Mouse (Mus musculus) monocyte, adult 5-6 weeks (primary cell): ENCODE data around the gene Sesn3. TPM values are rescaled to one million over a fixed set of nuclear protein-coding genes. Genes with fewer than 3 reads are reported as not detected.
"Not testable (repeated sequence)": the region's sequence is repeated elsewhere in the genome, so short reads cannot be mapped to it uniquely, and the experiment has no call there.

ENCODE experiments used
- ATAC-seq: fragments of 153-309, 156-312 bp; replicated peaks from 2 replicates; pipeline ENCODE4 v1.8.0; 2017; ENCODE audit warnings: mild to moderate bottlenecking; ENCODE audit not compliant: low TSS enrichment, insufficient number of reproducible peaks, severe bottlenecking, poor library complexity, low FRiP score
- total RNA-seq: library from RNA; stranded (forward); fragments of 200-1000, 200-491, 200-594 nt; gene quantifications from 3 replicates; pipeline ENCODE4 v1.2.3, GENCODE M21; 2017

Gene Sesn3
- total RNA-seq, 1 experiment from 2014 or later, result 24.4 TPM

DNA sequence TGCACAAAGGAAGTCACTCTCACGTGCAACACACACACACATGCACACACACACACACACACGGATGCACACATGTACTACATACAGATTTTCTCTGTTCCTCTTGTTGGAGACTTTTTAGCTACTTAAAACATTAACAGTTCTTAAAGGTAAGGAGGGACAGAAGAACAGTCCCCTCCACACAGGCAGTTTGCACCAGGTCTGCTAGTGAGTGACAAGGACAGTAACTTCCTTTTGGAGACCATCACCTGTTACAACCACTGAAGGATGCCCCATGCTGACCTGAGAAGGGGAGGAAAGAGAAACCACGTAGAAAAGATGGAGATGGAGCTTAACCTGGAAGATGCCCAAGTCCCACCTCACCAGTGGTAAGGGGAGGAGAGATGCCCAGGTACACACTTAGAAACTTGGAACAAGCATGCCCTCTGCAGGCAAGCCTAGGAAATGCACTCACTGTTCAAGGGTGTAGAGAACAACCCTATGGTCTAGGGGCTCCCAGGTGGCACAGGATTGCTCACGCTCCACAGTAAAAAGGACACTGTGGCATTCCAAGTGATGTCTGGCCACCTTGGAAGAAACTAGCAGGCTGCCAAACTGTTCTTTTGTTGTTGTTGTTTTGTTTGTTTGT lies 67.3 kb downstream of the Sesn3 start:
- ATAC-seq, result peak; percentile 57; the same call in 1 of the 2 replicates

DNA sequence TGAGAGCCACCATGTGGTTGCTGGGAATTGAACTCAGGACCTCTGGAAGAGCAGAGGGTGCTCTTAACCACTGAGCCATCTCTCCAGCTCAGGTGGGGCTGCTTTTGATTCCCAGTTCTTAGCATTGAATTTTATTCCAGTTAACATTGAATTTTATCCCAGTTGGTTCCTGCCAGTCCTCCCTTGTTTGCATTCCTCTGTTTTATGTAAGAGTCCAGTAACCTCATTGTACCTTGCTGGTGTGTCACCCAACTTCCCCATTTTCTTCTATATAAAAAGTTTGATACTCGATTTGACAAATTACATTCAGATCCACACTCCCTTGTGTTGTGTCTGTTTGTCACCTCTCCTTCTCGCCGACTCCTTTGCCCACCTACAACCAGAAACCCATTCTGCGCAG lies 71.0 kb downstream of the Sesn3 start:
- not testable (repeated sequence) for ATAC-seq

DNA sequence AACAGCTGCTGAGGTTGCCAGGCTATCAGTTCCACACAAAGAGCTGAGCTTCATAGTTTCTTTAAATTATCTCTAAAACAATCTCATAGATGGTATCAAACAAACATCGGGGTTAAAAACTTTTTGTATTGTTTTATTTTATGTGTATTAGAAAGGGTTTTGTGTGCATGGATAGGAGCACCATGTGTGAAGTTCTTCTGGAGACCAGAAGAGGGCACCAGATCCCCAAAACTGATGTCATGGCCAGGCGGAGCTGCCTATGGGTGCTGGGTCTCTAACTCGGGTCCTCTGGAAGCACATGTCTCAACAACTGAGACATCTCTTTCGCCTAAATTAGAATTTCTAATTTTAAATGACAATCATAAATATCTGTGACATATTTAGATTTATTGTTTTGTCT lies 73.5 kb downstream of the Sesn3 start:
- ATAC-seq, result no peak

DNA sequence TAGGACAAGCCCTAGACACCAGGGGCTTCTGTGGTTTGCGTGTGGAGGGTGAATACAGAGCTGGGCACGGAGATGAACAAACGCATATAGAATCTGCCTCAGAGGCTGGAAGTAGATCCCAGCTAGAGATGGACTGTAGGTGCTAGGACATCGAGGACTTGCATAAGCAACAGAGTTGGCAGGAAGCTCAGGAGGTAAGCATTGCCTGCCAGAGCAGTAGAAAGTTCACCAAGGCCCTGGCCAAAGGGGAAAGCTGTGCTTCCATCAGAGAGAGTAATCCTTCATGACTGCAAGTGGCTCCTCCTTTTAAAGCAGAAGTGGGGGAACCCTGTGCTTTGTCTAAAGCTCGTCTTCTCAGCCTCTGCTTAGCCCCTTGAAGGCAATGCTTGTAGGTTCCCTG lies 74.5 kb downstream of the Sesn3 start:
- no peak for ATAC-seq

DNA sequence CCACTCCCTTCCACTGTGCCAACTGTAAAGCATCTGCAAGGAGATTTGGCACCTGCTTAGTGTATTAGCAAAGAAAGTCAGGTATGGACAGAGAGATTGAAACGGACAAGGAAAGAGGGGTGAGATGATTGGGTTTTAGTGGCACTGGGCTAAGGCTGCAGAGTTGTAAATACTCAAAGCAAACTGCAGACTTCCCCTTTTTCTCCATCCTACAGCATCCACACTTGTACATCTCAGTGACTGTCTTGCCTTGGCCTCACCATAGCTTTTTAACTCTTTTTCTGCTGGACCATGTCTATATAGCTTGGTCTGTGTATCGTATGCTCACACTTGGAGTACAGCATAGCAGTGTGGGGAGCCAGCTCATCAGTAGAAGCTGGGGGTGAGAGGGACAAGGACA lies 75.9 kb downstream of the Sesn3 start:
- ATAC-seq, result no peak

DNA sequence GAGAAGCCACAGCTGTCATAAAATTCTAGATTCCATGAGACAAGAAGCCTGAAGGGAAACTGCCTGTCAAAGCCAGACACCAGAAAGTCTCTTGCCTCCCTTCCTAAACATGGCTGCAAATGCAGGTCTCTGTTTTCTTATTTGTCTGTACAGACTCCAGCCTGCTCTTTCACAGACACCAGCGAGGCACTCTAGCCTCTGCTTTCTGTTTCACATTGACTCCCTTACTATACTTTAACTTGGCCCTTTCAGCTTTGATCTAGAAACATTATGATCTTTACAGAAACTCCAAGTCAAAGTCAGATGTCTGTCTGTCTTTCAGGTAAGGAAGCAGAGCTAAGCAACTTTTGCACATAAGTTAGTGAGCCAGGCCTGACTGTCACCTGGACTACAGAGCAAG lies 77.5 kb downstream of the Sesn3 start:
- ATAC-seq, result no peak

DNA sequence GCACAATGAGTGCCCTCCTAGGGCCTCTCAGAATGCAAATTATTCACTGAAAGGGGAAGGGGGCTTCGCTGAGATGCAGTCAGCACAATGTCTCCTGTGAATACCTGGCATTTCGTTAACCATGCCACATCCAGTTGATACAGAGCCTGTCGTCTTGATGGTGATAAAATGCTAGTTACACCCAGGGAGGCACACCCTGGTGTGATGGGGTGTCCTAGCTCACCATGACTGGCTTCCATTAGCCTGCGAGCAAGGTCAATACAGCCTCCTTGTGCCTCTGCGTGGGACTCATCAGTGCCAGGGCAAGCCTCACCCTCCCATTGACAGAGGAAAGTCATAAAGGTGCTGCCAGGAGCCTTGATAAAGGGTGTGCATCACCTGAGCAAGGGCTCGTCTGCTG lies 80.0 kb downstream of the Sesn3 start:
- no peak for ATAC-seq

DNA sequence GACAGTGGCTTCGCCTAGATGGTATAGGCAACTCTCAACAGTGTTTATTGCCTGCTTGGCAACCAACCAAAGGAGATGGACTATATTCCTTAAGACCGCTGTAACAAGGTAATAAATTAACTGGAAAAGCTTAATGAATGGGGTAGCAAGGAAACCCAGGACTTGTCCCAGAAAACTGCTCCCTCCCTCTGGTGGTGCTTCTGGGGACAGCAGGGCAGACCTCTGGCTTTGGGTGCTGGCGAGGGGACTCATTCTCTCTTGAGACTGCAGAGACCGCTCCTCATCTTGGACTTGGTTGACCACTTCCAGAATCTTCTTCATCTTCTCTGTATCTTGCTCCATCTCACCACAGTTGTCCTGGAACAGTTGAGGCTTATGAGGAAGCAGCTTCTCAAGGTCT lies 82.2 kb downstream of the Sesn3 start:
- ATAC-seq, result no peak

DNA sequence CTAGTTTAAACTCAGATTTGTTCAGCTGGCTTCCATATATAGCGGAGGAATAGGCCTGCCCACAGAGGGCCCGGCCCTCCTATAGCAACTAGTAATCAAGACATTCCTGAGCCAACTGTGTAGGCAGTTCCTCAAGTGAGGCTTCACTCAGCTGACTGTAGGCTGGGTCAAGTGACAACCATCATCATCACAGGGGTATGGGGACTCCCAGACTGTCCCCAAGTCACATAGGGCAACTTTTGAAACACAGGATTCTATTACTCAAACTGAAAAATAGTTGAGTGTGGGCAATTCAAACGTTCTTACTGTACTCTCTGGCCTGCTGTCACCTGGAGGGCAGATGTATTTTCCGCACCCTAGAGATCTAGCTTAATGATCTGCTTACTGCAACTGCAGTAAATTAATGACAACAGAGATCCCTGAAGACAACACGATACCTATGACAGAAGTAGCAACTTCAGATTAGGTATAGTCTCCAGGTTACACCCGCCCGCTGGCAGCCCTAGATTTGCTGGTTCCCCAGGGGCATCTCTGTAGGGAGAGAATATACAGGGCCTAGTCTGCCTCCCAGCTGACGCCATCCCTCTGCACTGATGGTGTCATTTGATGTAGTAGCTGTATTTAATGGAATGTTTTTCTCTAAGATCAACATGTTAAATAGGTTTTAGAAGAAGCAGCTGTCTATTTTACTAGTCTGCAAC lies 87.4 kb downstream of the Sesn3 start:
- ATAC-seq, result no peak

DNA sequence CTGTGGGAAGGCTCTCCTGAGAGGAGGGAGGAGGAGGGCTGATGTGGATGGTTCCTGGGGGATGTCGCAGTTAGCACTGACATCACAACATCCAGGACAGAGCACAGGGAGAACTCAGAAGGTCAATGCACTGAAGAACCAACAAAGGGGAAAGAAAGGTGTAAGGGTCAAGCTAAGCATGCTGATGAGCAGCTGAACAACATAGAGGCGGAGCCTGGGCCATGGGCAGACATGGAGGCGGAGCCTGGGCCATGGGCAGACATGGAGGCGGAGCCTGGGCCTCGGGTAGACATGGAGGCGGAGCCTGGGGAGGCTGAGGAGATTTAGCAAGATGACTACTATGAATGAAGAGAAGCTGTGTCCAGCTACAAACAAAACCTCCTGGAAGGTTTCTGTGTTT lies 88.7 kb downstream of the Sesn3 start:
- ATAC-seq, result no peak; the same call in 1 of the 2 replicates

DNA sequence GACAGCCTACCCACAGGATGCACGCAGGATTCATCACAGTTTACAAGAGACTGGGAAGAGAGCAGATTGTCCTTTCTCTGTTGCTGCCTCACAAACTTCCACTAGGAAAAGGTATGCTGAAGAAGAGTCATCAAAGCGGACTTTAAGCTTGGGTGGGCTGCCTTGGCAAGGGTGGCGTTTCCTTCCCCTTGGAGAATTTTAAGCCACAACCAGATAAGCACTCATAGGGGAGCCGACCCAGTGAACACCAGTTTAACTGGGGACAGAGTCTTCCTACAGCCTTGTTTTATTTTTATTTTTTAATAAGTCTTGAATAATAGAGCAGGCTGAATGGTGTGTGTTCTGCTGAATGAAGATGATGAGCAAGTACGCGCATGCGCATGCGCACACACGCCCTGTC lies 89.9 kb downstream of the Sesn3 start:
- ATAC-seq, result no peak

DNA sequence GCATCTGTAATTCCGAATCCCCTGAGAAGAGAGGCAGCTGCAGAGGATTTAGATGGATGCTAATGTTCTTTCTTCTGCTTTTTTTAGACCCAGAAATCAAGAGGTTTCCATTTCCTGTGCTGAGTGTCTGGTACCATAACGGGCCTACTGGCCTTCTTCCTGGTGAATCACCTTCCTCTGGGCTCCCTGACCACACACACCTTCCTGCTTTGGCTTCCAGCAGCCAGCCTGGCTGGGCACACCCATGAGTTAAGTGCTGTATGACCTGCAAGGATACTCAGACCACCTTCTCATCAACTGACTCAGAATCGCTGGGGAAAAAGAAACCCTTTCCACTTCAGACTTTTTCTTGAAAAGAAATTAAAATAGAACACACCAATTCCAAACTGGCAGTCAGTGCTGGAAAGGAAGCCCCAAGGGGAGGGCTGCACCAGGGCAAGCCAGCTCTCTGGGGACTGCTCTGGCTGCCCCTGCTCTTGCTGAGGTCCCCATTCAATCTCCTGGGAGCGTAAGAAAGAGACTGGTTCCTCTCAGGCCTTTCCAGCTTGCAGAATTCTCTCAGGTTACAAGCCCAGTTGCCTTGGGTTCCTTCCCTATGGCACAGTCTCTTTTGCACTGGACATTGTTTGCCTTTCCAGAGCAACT lies 90.7 kb downstream of the Sesn3 start:
- no peak for ATAC-seq

DNA sequence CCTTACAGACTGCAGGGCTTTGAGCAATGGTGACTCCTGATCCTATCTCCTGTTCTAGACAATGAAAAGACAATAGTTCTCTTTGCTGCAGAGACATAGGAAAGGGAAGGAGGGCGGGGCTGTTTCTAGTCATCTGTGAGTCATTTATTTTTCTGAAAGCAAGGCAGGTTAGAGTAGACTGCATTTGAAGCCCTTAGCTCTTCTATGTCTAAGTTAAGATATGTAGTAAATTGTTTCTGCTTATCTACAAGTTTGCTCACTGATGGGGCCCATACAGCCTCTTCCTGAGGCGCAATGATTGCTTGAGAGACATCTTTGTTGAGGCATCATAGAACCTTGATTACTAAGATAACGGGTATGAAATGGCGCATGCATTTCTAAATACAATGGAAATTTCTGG lies 93.0 kb downstream of the Sesn3 start:
- ATAC-seq, result no peak

DNA sequence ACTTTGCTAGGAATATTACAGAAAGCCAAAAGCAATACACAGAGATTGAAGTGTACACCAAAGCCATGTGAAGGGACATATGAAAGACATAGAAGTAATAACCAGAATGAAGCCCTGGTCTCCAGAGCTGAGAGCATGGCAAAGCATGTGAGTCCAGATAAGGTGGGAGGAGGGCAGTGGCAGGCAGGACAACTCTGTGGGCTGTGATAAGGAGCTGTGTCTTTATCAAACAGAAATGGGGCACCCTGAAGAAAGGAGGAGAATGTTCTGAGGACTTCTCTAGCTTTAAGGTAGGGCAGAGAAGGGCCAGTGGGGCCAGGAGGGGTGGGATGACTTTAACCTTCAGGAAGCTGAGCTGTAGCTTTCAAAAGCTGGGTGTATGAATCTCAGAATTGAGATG lies 94.4 kb downstream of the Sesn3 start:
- no peak for ATAC-seq

DNA sequence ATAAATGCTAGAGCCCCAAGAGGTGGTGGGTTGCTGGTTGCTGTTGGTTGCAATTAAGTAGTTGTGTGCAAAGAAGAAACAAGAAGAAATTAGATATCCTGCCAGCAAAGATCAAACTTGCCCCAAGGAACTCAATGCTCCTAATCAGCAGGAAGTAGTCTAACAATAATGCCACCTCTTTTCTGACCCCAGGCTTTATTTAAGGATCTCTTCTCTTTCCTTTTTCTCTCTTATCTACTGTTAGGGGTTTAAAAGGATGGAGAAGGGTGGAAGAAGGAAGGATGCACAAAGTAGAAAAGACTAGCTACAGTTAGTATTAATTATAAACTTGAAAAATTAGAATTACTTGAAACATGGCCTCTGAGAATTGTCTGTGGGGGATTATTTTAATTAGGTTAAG lies 97.6 kb downstream of the Sesn3 start:
- ATAC-seq, result no peak

DNA sequence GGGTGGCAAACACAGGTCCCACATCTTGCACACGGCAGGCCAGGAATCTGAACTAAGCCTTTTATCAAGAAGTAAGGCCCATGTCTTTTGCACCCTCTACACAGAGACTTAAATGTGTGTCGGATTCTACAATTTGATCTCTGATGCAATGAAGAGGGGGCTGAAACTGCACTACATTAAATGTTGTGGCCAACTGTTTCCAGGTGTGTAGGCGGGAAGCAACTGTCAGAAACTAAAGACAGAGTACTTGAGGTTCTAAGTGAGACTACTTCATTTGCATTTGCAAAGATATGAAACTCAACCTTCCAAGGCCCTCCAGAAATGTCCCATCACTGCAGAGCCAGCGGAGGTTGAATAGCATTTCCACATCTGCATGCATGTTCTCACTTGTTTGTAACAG lies 101.3 kb downstream of the Sesn3 start:
- no peak for ATAC-seq

DNA sequence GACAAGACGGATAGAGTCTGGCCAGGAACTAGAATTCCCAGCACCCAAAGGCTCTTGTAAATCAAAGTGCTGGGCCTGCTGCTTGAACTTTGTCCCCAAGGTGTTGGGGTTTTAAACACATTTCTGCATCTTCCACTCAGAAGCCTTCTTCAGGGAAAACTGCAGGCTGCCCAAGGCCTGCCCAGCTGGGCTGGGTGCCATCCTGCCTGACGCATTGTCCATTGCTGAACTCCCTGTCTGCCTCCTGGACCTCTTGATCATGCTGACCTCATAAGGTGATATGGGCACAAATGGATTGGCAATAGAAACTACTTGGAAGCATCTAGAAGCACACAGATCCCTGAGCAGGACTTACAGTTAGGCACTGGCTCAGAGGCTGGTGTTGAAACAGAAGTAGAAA lies 103.3 kb downstream of the Sesn3 start:
- no peak for ATAC-seq

DNA sequence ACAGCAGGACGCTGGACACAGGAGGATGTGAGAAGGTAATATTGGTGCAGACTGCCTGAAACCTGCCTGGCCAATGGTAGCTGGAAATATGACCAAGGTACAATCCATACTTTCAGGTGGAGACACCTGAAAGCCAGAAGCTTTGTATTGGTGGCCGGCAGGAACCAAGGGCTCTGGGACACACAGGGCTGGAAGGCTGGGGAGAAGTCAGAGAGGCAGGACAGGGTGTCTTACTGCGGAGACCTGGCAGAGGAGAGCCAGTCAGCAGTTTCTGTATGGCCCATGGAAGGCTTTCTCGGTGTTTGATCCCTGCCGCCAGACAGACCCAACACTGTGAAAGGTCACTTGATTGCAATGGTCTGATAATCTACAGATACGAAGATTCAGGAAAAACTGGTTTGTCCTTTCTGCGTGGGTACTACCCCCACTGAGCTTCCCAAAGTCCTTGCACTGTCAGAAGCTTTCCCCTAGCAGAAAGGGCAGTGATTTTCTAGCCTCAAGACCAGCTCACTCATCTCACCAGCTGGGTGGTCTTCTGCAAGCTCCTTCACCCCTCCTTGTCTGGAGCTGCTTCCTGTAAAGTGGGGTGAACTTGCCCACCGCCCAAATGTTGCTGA lies 105.0 kb downstream of the Sesn3 start:
- ATAC-seq, result no peak

DNA sequence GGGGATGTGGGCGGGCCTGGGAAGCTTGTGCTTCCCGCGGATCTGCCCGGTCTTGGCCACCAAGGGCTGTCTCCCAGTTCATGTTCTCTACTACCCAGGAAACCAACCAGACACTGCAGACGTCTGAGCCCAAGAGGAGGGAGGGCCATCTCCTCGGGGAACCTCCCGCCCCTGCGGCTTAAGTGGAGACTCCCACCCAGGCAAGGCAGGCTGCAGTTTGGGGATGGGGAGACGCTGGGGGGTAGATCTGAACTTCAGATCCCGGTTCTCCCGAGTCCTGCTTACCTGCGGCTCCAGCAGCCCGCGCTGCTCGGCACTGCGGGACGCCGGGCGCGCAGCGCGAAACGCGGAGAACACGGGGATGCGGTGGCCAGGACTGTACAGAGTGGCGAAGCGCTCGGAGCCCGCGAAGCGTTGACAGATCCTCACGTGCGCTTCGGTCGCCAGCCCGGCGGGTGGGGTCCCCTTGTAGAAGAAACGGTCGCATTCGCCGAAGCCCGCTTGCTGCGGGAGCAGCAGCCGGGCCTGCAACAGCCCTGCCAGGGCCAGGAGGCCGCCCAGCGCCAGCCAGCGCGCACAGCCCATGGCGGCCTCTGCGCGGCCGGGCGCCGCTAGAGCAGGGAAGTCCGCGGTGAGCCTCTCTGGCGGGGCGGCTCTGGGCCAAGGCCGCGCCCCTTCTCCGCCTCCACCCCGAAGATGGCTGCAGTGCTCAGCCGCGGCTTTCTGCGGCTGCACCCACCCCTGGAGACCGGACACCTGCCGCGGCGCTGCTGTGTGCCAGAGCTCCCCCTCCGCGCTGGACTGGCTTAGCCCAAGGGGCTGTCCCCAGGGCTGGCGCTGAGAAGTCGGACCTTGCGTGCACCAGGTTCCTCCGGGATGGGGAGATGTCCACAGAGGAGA lies 105.8 kb downstream of the Sesn3 start:
- peak; percentile 81 for ATAC-seq
